Mouse (Mus musculus) stomach, postnatal 0 days (tissue): ENCODE results near the gene Mllt6.

Source experiments
- CTCF ChIP-seq: IDR thresholded peaks from 2 replicates; pipeline ENCODE4 v1.5.1; 2016; ENCODE audit warnings: antibody characterized with exemption, low read depth, mild to moderate bottlenecking, moderate library complexity
- EP300 ChIP-seq: optimal IDR thresholded peaks from 2 replicates; pipeline ENCODE3; 2016; ENCODE audit warnings: antibody characterized with exemption

GRCm38 (mm10) chr11:97702393-97702745 lies 39.2 kb downstream of the Mllt6 start:
- TF ChIP-seq CTCF (no peak), EP300 (no peak)
